Mouse (Mus musculus) ovary, adult 10 weeks (tissue): Measurements from ENCODE around the gene Zfp51. TPM values are rescaled to one million over a fixed set of nuclear protein-coding genes. Genes with fewer than 3 reads are reported as not detected.

ENCODE experiments used
- polyA plus RNA-seq: library from polyadenylated mRNA; stranded (reverse); fragments of 350-450 nt; fragmentation: Illumina TruSeq; extraction: RNeasy Lipid Tissue Mini Kit (QIAGEN cat#74804); gene quantifications from one replicate; pipeline ENCODE4 v1.2.3, GENCODE M21; 2014

Zfp51 gene
- 72.9 TPM for polyA plus RNA-seq

GRCm38 (mm10) chr17:21450138-21450704, at the start of gene Zfp51:
Zfp51 (plus strand) TSS chr17:21450374.

DNA sequence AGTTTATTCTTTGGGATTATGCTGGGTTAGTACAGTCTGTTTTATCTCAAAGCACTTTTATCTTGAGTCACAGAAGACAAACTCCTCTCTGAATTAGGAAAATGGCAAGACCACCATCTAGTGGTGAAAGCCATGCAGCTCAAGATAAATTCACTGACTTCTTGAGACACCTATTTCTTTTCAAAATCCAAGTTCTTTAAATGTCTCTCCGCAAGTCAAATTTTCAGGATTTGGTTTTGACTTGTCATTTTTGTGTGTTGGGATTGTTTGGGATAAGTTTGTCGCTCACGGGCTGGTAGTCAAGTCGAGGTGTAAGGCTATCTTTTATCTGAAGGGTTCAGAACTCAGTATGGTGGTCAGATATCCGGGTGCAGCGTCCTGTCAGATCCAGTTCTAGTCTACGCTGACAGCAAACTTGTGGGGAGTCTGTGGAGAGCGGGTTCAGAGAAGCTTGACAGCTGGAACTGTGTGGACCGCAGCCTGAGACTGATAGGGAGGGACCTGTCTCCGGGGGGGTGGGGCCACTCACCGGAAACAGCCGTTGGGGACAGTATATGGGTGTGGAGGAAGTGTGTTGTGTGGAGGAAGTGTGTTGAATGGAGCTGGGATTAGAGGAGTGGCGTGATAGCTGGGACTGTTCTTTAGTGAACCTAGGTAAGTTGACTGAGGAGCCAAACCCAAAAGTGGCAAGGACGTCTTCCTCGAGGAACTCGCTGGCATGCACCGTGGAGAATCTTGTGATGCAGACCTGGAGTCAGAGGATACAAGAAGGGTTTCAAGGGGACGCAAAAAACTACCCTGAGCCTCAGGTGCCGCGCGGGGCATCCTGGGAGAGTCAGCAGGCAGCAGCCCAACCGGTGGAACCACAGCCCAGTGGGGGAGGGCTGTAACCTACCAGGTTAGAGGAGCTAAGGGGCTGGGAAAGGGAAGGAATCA, 27.2 kb upstream of the Zfp51 start, which contains the start of gene Zfp54:
Zfp54 (plus strand) TSS at position 564 of the 936 bp plus-strand sequence.

DNA sequence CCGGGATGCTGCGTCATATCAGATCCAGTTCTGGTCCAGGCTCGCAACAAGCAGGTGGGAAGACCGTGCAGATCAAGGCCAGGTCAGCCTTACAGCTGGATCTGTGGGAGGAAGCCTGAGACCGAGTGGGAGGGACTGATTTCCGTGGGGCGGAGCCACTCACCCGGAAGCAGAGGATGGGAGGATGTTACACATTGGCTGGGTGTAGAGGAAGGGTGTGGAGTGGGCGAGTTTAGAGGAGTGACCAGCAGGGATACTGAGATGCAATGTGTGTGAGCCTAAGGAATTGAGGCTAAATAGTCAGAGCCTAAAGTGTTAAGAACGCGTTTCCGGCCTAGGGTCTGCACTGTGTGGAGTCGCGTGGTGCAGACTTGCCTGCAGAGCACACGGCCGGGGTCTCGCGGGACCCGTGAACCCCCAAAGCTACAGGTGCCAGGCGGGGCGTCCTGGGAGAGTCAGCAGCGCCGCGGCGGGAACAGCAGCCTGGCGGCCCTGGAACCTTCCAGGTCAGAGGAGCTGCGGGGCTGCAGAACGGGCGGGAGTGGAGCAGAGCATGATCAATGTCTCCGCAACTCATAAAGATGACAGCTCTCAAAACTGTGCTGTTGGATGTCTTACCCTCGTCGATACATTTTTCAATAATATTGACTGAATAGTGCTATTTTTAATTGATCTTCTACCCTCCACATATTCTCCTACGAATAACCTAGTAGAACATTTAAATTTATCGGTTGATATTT, 38.8 kb downstream of the Zfp51 start, which contains the start of gene Zfp53:
Zfp53 (plus strand) TSS at position 239 of the 740 bp plus-strand sequence.

Other genes with a start within 250 kb of the Zfp51 start
- not detected for gene Vmn1r234, start 224.3 kb upstream of the Zfp51 start, polyA plus RNA-seq
- not detected for gene Vmn1r235, start 194.0 kb upstream of the Zfp51 start, polyA plus RNA-seq
- gene Vmn1r236, start 167.4 kb upstream of the Zfp51 start, polyA plus RNA-seq = not detected
- gene Vmn1r237, start 138.5 kb upstream of the Zfp51 start, polyA plus RNA-seq = not detected
- gene Zfp677, start 66.6 kb upstream of the Zfp51 start, polyA plus RNA-seq = 50.4 TPM
- gene Zfp54, start 27.1 kb upstream of the Zfp51 start, polyA plus RNA-seq = 20.8 TPM
- 57.2 TPM for gene Zfp53, start 38.6 kb downstream of the Zfp51 start, polyA plus RNA-seq
- 124 TPM for gene Zfp52, start 85.2 kb downstream of the Zfp51 start, polyA plus RNA-seq
- gene Zfp948, start 116.6 kb downstream of the Zfp51 start, polyA plus RNA-seq = 30.2 TPM
- 35.0 TPM for gene Zfp983, start 200.2 kb downstream of the Zfp51 start, polyA plus RNA-seq
- 56.9 TPM for gene Gm10226, start 241.5 kb downstream of the Zfp51 start, polyA plus RNA-seq